Mouse (Mus musculus): Measurements from ENCODE around the gene Ybey.

Gene Ybey

GRCm38 (mm10) chr10:76442178-76443088, 26.5 kb downstream of the Ybey start, which contains the start of gene Pcnt:
Gene Pcnt, minus strand, starts transcription at chr10:76442786.
- DNase-seq (ENCODE audit: low spot score in 2 of 2) = peak; percentile 96 to 97

GRCm38 (mm10) chr10:76440281-76440680, 28.6 kb downstream of the Ybey start, which contains the start of gene AC141477.1:
Gene AC141477.1, minus strand, starts transcription at chr10:76440444.
- DNase-seq (ENCODE audit: low spot score in 2 of 2) = no peak

DNA sequence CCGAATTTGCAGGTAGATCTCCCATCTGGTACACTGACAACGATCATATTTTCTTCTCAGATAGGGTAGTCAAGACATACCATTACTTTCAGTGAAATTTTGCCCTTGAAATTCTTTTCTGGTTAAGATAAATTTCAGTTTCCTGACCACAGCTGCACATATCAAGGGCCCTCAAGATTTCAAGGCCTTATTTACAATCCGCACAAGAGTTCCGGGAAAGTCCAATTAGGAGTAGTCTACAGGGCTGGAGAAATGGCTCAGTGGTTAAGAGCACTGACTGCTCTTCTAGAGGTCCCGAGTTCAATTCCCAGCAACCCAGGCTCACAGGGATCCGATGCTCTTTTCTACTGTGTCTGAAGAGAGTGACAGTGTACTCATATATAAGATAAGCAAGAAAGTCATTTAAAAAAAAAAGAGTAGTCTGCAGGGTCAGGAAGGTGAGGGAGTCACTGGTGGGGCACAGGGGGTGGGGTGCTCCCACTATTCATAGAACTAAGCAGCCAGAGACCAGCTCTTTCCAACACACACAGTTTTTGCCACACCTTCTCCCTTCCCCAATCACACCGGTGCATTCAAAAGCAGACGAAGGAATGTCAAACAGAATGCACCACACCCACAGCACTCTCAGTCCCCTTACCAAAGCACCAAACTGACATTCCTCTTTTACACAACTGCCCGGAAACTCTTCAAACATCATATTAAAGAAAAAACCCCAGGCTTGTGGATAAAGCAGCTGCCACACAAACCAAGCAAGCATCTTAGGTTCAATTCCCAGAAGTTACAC, 29.6 kb downstream of the Ybey start:
- no peak for DNase-seq (ENCODE audit: low spot score in 2 of 2)

DNA sequence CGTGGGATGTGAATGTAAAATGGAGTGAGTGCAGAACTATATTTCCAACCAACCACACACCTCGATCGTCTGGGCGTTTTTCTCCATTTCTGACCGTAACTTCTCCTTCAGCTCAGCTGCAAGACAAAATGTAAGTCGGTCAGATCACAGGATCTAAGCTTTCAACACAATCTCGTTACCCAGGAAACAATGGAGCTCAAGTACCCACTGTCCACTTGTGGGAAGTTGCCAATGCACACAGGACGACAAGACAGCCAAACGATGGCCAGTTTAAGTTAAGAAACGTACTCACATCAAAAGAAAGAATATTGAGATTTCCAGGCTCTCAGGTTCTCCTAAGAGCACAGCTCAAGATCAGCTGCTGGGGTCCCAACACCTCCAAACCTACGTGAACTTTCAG, 35.0 kb downstream of the Ybey start:
- no peak for DNase-seq (ENCODE audit: low spot score in 2 of 2)

GRCm38 (mm10) chr10:76425674-76426073, 43.2 kb downstream of the Ybey start:
- DNase-seq (ENCODE audit: low spot score in 2 of 2) = no peak

GRCm38 (mm10) chr10:76416811-76417210, 52.1 kb downstream of the Ybey start:
- no peak for DNase-seq (ENCODE audit: low spot score in 2 of 2)

Measured in spleen, postnatal 36 days (tissue).